Mouse (Mus musculus): ENCODE measurements around the gene Ippk. TPM values are rescaled to one million over a fixed set of nuclear protein-coding genes. Genes with fewer than 3 reads are reported as not detected.

The Ippk gene
- polyA plus RNA-seq, 2 experiments, result 9.8 to 14.5 TPM

- no peaks in the 10 kb centered on the region for H3K4me1 ChIP-seq (ENCODE audit: control insufficient read depth, insufficient read depth, low read length)
- no peaks in the 10 kb centered on the region for H3K9me3 ChIP-seq (ENCODE audit: control insufficient read depth, low read length)
- no peak overlapping the region for H3K9ac ChIP-seq (ENCODE audit: low read depth, low read length, severe bottlenecking)
- no peak for ATAC-seq (ENCODE audit: low FRiP score, low read depth)
- no peak overlapping the region for H3K4me3 ChIP-seq (replicated peaks; ENCODE audit: low read length)
- H3K27ac ChIP-seq (replicated peaks; ENCODE audit: low read depth, low read length), result no peak overlapping the region
- no peaks in the 10 kb centered on the region for H3K27me3 ChIP-seq (ENCODE audit: control insufficient read depth, insufficient read depth, low read length)
- WGBS, result 91% methylated on average over 1 of the region's 1 CpGs
- H3K4me2 ChIP-seq (replicated peaks; ENCODE audit: low read depth, low read length, severe bottlenecking), result no peak overlapping the region
- no peak for DNase-seq (ENCODE audit: low spot score)
- TF ChIP-seq POLR2A (IDR thresholded peaks at IDR 0.05; ENCODE audit: borderline replicate concordance, extremely low read depth, insufficient read depth, insufficient read length), result no peak
- peaks cover 12% of the 10 kb centered on the region for H3K36me3 ChIP-seq (ENCODE audit: control insufficient read depth, insufficient read depth, low read length)
These were observed 7.1 kb downstream of the Ippk start for GRCm38 (mm10) chr13:49428042-49428675.

GRCm38 (mm10) chr13:49430529-49430928, 9.5 kb downstream of the Ippk start:
- no peak overlapping the region for H3K9ac ChIP-seq (ENCODE audit: low read depth, low read length, severe bottlenecking)
- H3K27me3 ChIP-seq (ENCODE audit: control insufficient read depth, insufficient read depth, low read length), result no peaks in the 10 kb centered on the region
- TF ChIP-seq POLR2A (IDR thresholded peaks at IDR 0.05; ENCODE audit: borderline replicate concordance, extremely low read depth, insufficient read depth, insufficient read length), result no peak
- H3K9me3 ChIP-seq (ENCODE audit: control insufficient read depth, low read length), result no peaks in the 10 kb centered on the region
- H3K27ac ChIP-seq (replicated peaks; ENCODE audit: low read depth, low read length), result no peak overlapping the region
- no peak overlapping the region for H3K4me2 ChIP-seq (replicated peaks; ENCODE audit: low read depth, low read length, severe bottlenecking)
- no peaks in the 10 kb centered on the region for H3K4me1 ChIP-seq (ENCODE audit: control insufficient read depth, insufficient read depth, low read length)
- H3K4me3 ChIP-seq (replicated peaks; ENCODE audit: low read length), result no peak overlapping the region
- peaks cover 32% of the 10 kb centered on the region for H3K36me3 ChIP-seq (ENCODE audit: control insufficient read depth, insufficient read depth, low read length)
- no peak for ATAC-seq (ENCODE audit: low FRiP score, low read depth)
- DNase-seq (ENCODE audit: low spot score), result no peak
- WGBS, result 83% methylated on average over 4 of the region's 4 CpGs

GRCm38 (mm10) chr13:49433268-49434029, 12.4 kb downstream of the Ippk start:
- Histone ChIP-seq H3K4me1 (ENCODE audit: control insufficient read depth, insufficient read depth, low read length) (no peaks in the 10 kb centered on the region), H3K27me3 (ENCODE audit: control insufficient read depth, insufficient read depth, low read length) (no peaks in the 10 kb centered on the region), H3K9me3 (ENCODE audit: control insufficient read depth, low read length) (no peaks in the 10 kb centered on the region), H3K4me2 (replicated peaks; ENCODE audit: low read depth, low read length, severe bottlenecking) (no peak overlapping the region), H3K9ac (ENCODE audit: low read depth, low read length, severe bottlenecking) (no peak overlapping the region), H3K36me3 (ENCODE audit: control insufficient read depth, insufficient read depth, low read length) (peaks cover 59% of the 10 kb centered on the region), H3K4me3 (replicated peaks; ENCODE audit: low read length) (no peak overlapping the region), H3K27ac (replicated peaks; ENCODE audit: low read depth, low read length) (no peak overlapping the region)
- TF ChIP-seq POLR2A (IDR thresholded peaks at IDR 0.05; ENCODE audit: borderline replicate concordance, extremely low read depth, insufficient read depth, insufficient read length), result no peak
- 89% methylated on average over 2 of the region's 2 CpGs for WGBS
- DNase-seq (ENCODE audit: low spot score) (no peak), ATAC-seq (ENCODE audit: low FRiP score, low read depth) (no peak)

GRCm38 (mm10) chr13:49435745-49436144, 14.7 kb downstream of the Ippk start:
- no peak for TF ChIP-seq POLR2A (IDR thresholded peaks at IDR 0.05; ENCODE audit: borderline replicate concordance, extremely low read depth, insufficient read depth, insufficient read length)
- H3K27me3 ChIP-seq (ENCODE audit: control insufficient read depth, insufficient read depth, low read length), result no peaks in the 10 kb centered on the region
- H3K4me3 ChIP-seq (replicated peaks; ENCODE audit: low read length), result no peak overlapping the region
- H3K9ac ChIP-seq (ENCODE audit: low read depth, low read length, severe bottlenecking), result no peak overlapping the region
- WGBS, result 79% methylated on average over 1 of the region's 1 CpGs
- H3K27ac ChIP-seq (replicated peaks; ENCODE audit: low read depth, low read length), result no peak overlapping the region
- peaks cover 59% of the 10 kb centered on the region for H3K36me3 ChIP-seq (ENCODE audit: control insufficient read depth, insufficient read depth, low read length)
- ATAC-seq (ENCODE audit: low FRiP score, low read depth) (no peak), DNase-seq (ENCODE audit: low spot score) (no peak)
- H3K4me2 ChIP-seq (replicated peaks; ENCODE audit: low read depth, low read length, severe bottlenecking), result no peak overlapping the region
- H3K4me1 ChIP-seq (ENCODE audit: control insufficient read depth, insufficient read depth, low read length), result no peaks in the 10 kb centered on the region
- H3K9me3 ChIP-seq (ENCODE audit: control insufficient read depth, low read length), result no peaks in the 10 kb centered on the region

- H3K9me3 ChIP-seq (ENCODE audit: control insufficient read depth, low read length), result no peaks in the 10 kb centered on the region
- no peak for TF ChIP-seq POLR2A (IDR thresholded peaks at IDR 0.05; ENCODE audit: borderline replicate concordance, extremely low read depth, insufficient read depth, insufficient read length)
- ATAC-seq (ENCODE audit: low FRiP score, low read depth) (no peak), DNase-seq (ENCODE audit: low spot score) (no peak)
- H3K27me3 ChIP-seq (ENCODE audit: control insufficient read depth, insufficient read depth, low read length), result no peaks in the 10 kb centered on the region
- peaks cover 58% of the 10 kb centered on the region for H3K36me3 ChIP-seq (ENCODE audit: control insufficient read depth, insufficient read depth, low read length)
- H3K4me2 ChIP-seq (replicated peaks; ENCODE audit: low read depth, low read length, severe bottlenecking), result no peak overlapping the region
- no peak overlapping the region for H3K9ac ChIP-seq (ENCODE audit: low read depth, low read length, severe bottlenecking)
- no peak overlapping the region for H3K27ac ChIP-seq (replicated peaks; ENCODE audit: low read depth, low read length)
- H3K4me1 ChIP-seq (ENCODE audit: control insufficient read depth, insufficient read depth, low read length), result no peaks in the 10 kb centered on the region
- H3K4me3 ChIP-seq (replicated peaks; ENCODE audit: low read length), result no peak overlapping the region
- WGBS, result 83% methylated on average over 4 of the region's 4 CpGs
These were observed 15.1 kb downstream of the Ippk start for GRCm38 (mm10) chr13:49436170-49436569.
